Mouse (Mus musculus): ENCODE measurements around the gene Cd72. TPM values are rescaled to one million over a fixed set of nuclear protein-coding genes. Genes with fewer than 3 reads are reported as not detected.

The Cd72 gene
- total RNA-seq, 2 experiments from 2014 or later, result 0.81 to 0.87 TPM

DNA sequence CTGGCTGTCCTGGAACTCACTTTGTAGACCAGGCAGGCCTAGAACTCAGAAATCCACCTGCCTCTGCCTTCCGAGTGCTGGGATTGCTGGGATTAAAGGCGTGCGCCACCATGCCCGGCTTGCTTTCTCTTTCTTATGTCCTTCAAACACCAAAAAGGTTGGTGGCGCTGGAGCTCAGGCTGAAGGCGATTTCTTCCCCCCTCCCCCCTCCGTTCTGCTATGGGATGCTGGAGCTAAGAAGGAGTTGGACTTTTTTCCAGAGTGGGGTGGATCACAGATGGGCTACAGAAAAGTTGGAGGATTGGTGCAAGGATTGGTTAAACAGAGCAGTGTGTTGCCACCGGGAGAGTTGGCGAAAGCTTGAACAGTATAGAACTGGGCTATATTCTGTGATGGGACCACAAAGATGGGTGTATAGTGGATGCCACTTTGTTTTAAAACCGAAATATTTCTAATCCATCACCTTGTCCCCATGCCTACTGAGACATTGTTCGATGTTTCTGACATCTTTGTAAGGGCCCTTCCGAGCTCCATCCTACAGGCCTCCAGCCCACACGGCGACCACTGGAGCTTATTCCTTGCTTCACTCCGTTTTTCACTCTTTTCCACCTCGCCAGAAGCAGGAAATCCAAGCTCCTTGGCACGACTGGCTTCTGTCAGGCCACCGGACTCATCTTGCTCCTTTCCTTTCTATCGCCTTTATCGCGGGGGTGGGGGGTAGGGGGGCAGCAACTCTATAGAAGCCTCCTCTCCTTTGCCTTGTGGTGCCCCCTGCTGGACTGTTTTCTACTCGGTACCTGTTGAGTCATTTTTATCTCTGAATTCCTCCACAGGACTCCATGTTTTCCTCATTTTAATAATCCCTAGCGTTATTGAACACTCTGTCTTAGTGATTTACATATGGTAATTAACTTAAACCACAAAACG, 24.7 kb upstream of the Cd72 start:
- intact Hi-C loops (cut with DNase I), result loop anchor here (2.0 to 5.0 kb wide), 2 partner anchors 34 to 212 kb away; partner anchors contain the start of gene Atp8b5

DNA sequence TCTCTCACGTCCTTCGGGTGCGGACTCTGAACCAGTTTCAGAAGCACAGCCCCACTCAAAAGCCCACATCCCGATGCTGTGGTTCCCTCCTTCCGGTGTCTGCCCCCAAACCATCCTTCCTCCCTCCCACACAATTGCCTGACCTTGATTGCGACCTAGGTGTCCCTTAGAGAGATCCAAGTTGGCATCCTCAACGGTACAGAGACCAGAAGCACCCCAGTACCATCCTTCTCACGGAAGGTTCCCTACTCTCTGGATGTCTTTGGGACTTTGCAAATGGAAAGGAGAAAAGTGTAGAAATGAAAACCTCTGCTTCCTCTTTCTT, 24.1 kb upstream of the Cd72 start:
- no peak for DNase-seq (ENCODE audit: low spot score)
- intact Hi-C loops (cut with DNase I), result loop anchor here (2.0 to 5.0 kb wide), 2 partner anchors 34 to 211 kb away; partner anchors contain the start of gene Atp8b5

More for the DNA sequence above, 24.7 kb upstream of the Cd72 start:
- no peak for DNase-seq (ENCODE audit: low spot score)

DNA sequence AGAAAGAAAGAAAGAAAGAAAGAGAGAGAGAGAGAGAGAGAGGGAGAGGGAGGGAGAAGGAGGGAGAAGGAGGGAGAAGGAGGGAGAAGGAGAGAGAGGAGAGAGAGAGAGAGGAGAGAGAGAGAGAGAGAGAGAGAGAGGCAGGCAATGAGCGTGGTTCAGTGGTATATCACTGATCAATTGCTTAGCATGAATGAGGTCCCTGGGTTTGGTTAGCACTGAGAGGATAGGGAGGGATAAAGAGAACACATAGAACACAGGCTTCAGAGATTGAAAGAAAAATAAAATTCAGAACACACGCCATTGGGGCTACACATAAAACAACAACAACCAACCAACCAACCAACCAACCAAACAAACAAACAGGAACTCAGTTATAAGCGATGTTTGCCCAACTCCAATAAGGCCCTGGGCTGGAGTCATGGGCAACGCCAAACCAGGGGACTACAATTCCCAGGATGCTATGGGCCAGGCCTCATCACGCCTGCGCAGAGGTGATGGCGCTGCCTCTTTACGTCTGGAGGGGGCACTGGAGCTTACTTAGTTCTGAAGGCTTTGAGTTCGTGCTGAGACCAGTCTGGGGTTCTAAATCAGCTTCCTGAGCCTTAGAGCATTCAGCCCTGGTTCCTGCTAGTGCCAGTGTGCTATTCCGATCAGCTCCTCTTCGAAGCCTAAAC, 23.6 kb upstream of the Cd72 start:
- intact Hi-C loops (cut with DNase I), result loop anchor here (2.0 to 5.0 kb wide), 2 partner anchors 33 to 211 kb away; partner anchors contain the start of gene Atp8b5
- DNase-seq (ENCODE audit: low spot score), result peak; percentile 80

DNA sequence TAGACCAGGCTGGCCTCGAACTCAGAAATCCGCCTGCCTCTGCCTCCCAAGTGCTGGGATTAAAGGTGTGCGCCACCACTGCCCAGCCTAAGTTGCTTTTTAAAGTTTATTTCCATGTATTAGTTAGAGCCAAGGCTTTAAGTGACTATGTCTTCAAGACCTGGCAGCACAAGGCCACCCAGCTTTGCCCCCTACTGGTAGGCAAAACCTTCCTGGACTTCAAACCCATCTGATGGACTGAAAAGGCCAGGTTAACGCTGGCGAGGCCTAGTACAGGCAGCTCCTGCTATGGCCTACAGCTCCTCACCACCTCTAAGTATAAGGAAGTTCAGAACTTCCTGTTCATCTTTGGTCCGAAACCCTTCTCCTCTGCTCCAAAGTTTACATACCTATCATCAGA, 22.2 kb upstream of the Cd72 start:
- DNase-seq (ENCODE audit: low spot score), result no peak
- intact Hi-C loops (cut with DNase I), result loop anchor here (5.0 kb wide), 1 partner anchor 209 kb away; the partner anchor contains the start of gene Atp8b5

DNA sequence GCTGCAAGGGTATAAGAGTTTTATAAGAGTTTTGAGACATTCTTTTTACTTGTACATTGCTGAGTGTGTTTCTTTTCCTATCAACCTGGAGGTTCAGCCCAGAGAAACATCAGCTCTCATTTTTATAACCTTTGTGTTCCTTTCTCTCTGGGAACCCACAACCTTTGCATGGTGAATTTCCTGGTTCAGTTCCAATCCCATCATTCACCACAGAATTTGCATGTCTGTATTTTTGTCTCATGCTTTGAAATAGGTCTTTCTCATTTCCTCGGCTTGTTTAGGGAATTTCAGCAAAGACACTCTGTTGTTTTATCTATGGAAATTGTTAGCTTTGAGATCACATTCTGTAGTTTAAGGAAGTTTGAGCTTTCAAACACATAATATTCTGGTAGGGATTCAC, 19.2 kb upstream of the Cd72 start:
- DNase-seq (ENCODE audit: low spot score), result no peak

DNA sequence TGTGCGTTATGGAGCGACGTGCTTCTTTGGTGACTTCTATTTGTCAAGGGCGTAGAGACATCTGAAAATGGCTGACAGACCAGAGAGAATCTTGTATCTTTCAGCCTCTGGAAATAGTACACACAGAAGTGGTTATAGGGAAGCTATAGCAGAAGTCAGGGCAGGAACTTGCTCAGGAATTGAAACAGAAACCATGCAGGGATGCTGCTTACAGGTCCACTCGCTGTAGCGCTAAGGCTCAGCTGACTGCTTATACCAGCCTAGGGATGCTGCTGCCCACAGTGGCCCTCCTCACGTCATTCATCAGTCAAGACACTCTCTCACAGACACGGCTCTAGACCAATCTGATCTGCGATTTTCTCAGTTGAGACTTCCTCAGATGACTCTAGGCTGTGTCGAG, 15.9 kb upstream of the Cd72 start:
- intact Hi-C loops (cut with DNase I), result no loop called here
- no peak for DNase-seq (ENCODE audit: low spot score)

More for the DNA sequence above, 19.2 kb upstream of the Cd72 start:
- intact Hi-C loops (cut with DNase I), result no loop called here

DNA sequence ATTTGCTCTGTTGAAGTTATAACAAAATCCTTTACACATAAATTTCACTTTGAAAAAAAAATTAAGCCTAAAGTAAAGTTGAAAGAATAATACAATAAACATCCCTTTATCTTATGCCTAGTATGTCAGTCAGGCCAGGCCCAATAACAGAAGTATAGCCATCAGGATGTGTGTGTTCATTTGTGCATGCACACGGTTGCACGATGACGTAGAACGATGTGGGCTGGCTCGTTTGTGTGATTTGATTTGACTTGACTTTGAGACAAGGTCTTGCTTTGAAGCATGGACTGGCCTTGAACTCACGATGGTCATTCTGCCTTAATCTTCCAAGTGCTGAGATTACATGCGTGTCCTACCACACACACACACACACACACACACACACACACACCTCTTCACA, 12.4 kb upstream of the Cd72 start:
- no peak for DNase-seq (ENCODE audit: low spot score)
- intact Hi-C loops (cut with DNase I), result no loop called here

DNA sequence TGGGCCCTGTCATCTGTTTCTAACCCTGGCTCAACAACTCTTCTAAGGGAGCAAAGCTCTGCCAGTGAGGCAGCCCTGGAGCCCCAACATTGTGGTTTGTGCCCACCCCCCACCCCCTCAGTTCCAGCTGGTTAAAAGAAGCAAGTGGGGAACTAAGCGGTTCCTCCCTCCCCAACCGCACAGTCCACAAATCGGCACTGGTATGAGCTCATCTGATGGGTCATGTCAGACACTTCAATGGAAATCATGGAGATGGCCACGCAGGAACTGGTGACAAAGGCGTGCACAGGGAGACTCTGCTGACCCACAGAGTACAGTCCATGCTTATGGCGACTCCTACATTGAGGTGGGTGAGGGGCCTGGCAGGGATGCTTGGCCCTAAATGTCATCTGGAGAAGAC, 11.5 kb upstream of the Cd72 start:
- no peak for DNase-seq (ENCODE audit: low spot score)
- intact Hi-C loops (cut with DNase I), result no loop called here

DNA sequence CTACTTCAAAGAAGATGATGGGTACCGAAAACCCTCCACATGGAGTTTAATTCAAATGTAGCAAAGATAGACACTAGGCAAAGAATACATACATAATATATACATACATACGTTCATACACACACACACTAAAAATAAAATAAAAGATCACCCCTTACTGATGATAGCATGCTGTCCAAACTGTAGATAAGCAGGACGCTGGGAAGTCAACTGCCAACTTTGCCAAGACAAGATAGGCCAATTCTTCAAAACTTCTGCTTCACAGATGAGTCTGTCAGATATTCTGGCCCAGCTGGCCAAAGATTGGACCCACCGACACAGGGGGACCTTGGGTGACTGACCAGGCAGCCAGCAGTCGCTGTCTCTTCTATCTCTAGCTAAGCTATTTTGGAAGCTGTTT, 8.7 kb upstream of the Cd72 start:
- DNase-seq (ENCODE audit: low spot score), result no peak
- intact Hi-C loops (cut with DNase I), result no loop called here

DNA sequence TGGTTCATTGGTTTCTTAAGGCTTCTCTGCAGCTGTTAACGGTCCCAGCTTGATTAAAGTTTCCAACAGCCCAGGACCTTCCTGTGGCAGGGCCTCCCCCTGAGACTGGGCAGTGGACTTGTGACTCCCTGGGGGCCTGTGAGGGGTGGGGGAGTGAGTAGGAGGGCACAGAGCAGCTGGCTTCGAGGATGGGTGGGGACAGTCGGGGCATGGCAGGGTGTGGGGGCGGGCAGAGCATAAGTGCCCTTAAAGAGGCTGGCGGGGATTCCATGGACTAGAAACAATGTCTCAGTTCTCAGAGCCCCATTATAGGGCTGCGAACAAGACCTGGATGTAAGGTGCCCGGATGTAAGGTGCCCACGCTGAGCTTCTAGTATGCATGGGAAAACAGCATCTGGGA, 2.7 kb upstream of the Cd72 start:
- no peak for DNase-seq (ENCODE audit: low spot score)
- intact Hi-C loops (cut with DNase I), result no loop called here

DNA sequence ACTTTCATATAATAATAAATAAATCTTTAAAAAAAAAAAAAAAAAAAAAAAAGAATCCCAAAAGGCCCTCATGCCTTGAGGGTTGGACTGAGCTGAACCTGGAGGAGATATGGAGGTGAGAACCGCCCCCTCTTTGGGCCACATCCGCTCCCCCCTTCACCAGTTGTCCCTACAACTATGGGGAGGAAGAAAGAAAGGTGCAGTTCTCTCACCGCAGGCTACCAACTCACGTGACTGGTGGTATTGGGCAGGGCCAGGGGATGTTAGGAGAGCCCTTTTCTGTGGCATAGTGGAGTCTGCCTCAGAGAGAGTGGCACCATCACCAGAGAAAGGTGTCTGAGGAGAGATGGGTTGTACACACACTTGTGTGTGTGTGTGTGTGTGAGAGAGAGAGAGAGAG, 2.0 kb upstream of the Cd72 start:
- intact Hi-C loops (cut with DNase I), result no loop called here
- no peak for DNase-seq (ENCODE audit: low spot score)

DNA sequence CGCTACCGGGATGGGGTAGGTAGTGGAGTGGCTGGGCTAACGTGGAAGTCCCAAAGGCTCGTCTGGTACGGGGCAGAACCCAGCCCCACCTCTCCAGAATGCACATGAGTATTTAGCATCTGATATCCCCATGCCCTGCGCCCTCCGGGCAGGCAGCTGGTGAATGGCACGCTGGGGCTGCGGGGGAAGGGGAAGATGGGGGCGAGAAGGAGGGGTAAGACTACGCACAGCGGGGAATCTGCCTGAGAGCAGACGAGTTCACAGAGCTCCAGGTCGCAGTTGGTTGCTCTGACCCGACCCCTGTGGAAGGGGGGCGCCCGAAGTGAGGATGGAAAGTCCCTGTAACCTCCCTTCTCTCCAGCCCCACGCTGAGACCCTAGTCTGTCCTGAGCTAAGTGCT, 1.0 kb downstream of the Cd72 start:
- DNase-seq (ENCODE audit: low spot score), result no peak
- intact Hi-C loops (cut with DNase I), result no loop called here

DNA sequence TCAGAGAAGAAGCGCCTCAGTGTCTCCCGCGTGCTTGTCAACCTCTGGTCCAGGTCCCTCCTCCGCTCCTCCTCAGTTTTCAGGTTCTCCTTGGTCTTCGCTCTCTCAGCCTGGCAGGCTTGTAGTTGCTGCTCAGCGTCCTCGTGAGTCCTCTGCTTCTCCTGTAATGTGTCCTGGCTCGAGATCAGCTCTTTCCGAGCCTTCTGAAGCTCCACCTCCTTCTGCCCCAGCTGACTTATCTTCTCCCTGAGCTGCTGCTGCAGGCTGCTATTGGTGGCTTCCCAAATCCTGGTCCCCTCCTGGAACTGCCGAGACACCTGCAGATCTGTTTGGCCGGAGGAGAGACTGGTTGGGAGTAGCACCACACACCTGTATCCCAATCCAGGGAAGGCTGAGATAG, 2.1 kb downstream of the Cd72 start:
- no peak for DNase-seq (ENCODE audit: low spot score)
- intact Hi-C loops (cut with DNase I), result no loop called here

DNA sequence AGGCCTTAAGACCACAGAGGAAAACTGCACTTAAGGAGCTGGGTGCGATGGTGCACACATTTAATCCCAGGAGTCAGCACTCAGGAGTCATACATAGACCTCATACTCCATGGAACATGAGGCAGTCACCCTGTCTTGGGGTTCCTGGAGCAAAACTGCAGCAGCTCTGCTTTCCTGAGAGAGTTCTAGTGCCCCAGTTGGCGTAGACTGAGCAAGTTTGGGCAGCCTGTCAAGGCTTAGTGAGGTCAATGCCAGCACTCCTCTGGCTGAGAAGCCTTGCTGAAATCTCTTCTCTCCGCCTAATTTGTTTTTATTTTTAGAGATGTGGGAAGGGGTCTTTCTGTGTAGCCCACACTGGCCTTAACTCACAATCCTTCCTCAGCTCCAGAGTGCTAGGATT, 5.9 kb downstream of the Cd72 start:
- DNase-seq (ENCODE audit: low spot score), result no peak
- intact Hi-C loops (cut with DNase I), result no loop called here

DNA sequence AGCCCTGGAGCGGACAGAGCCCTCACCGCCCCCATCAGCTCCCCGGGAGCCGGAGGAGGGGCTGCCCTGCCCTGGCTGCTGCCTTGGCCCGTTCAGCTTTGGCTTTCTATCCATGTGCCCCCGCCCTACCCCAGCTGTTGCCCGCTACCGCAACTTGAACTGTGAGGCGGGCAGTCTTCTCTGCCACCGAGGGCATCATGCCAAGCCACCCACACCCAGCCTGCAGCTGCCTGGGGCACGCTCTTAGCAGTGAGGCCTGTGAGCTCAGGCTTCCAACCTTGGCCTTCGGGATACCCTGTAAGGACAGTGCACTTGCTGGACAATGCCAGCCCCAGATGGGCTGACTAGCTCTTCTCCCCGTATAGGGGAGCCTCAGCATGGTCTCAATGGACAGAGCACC, 7.2 kb downstream of the Cd72 start:
- intact Hi-C loops (cut with DNase I), result no loop called here
- no peak for DNase-seq (ENCODE audit: low spot score)

DNA sequence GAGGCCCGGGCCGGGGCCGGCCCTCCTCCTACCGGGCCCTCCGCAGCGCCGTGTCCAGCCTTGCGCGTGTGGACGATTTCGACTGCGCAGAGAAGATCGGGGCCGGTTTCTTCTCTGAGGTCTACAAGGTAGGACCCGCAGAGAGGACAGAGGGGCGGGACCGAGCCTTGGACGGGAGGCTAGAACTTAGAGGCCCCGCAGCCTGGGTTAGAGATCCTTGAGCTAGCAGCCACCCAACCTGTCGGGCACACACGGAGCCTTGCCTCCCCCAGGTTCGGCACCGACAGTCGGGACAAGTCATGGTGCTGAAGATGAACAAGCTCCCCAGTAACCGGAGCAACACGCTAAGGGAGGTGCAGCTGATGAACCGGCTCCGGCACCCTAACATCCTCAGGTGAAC, 10.9 kb downstream of the Cd72 start:
- DNase-seq (ENCODE audit: low spot score), result no peak
- intact Hi-C loops (cut with DNase I), result loop anchor here (5.0 kb wide), 1 partner anchor 114 kb away; no protein-coding TSS in a partner anchor

DNA sequence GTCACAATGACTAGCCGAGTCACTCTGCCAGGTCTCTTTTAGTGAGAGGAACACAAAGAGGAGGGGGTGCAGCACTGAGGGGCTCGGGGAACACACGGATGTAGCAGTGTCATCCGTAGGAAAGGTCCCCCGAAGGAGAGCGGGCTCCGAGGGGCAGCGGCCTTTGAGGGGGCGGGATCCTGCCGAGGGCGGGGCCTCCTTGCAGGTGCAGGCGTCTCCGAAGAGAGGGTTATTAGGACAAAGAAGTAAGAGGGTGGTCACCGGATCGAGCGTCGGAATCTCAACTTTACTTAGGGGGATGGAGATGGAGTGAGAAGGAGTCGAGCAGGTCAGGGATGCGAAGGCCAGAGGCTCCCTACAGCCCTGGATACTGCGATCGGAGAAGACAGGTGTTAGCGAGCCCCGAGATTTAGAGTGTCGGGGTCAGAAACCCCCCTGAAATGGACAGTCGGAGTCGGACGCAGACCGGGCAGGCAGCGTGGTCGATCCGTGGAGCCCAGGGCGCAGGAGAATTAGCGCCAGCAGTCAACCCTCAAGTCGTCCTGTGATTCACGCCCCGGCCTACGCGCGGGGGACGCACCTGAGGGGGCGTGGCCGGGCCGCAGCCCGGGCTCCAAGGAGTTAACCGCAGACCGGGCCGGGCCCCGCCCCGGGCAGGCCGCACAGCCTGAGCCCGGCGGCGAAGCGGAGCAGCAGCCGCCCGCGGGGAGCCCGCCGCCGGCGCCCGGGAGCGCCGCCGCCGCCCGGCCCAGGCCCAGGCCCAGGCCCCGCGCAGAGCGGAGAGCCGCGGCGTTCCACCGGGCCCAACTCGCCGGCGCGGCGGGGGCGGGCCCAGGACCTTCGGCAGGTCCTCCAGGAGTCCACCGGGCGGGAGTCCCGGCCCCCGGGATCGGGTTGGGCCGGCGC, 11.7 kb downstream of the Cd72 start:
- DNase-seq (ENCODE audit: low spot score), result no peak
- intact Hi-C loops (cut with DNase I), result loop anchor here (5.0 kb wide), 1 partner anchor 115 kb away; no protein-coding TSS in a partner anchor

DNA sequence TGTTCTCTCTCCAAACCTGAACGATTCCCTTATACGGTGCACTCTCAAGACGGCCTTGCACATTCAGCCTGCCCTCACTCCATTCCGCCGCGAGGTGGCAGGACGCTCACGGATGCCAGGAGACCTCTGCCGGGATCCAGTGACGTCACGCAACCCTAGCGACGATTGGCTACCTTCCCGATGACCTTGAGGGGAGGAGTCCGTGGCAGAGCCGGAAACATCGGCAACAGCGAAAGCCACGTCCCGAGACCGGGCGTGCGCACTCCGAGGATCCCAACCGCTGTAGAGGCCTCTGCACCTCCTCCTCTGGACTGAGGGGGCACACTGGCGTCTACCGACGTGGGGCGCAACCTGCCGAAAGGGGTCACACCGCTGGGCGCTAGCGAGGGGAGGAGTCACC, 12.4 kb downstream of the Cd72 start:
- DNase-seq (ENCODE audit: low spot score), result peak; percentile 98
- intact Hi-C loops (cut with DNase I), result loop anchor here (5.0 kb wide), 1 partner anchor 115 kb away; no protein-coding TSS in a partner anchor

DNA sequence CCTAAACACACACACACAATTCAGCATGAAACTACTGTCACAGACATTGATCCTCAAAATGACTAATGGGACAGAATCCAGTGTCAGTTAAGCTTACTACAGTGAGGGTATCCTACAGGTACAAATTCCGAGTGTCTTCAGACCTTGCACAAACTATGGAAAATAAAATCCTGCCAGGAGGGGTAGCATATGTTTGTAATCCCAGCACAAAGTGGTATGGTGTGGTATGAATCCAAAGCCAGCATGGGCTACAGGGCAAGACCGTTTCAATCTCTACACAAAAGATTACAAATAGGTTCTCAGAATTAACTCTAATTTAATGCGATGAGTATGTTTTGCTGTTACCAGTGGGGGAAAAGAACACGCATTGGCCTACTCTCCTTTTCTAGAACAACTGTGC, 12.8 kb downstream of the Cd72 start, which contains the start of gene Tesk1:
Gene Tesk1 (plus strand): TSS at position 301 of the 400 bp plus-strand sequence.
- no peak for DNase-seq (ENCODE audit: low spot score)
- intact Hi-C loops (cut with DNase I), result loop anchor here (5.0 kb wide), 1 partner anchor 116 kb away; no protein-coding TSS in a partner anchor

DNA sequence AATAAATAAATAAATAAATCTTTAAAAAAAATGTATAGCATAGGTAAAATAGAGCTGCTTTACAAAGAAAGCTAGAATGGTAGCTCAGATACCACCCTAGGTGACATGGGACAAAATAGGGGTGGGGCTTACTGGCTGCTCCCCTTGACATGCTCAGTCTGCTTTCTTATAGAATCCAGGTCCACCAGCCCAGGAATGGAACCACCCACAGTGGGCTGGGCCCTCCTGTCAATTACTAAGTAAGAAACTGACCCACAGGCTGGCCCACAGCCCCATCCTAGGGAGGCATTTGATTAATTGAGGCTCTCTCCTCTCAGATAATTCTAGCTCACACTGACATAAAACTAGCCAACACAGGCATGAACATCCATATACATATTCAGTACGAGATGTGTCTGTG, 21.6 kb downstream of the Cd72 start:
- DNase-seq (ENCODE audit: low spot score), result no peak
- intact Hi-C loops (cut with DNase I), result no loop called here
